Mouse (Mus musculus) stomach, embryonic 14.5 days (tissue): ENCODE data around the gene Nat9. TPM values are rescaled to one million over a fixed set of nuclear protein-coding genes. Genes with fewer than 3 reads are reported as not detected.

ENCODE experiments used
- ATAC-seq: fragments of 200-750 bp; cut with Nextera tagmentation; 2 replicates; pipeline ENCODE4 v1.8.0; 2017; ENCODE audit warnings: low read depth, moderate TSS enrichment; ENCODE audit not compliant: insufficient number of reproducible peaks, insufficient read depth, low FRiP score
- H3K27ac ChIP-seq: fragments of 300-500 bp; sonication (generic); 2 replicates; pipeline ENCODE4 v1.5.1; 2014; ENCODE audit warnings: mild to moderate bottlenecking, low read length, moderate library complexity, mixed read lengths
- H3K27me3 ChIP-seq: fragments of 300-500 bp; sonication (generic); 2 replicates; pipeline ENCODE4 v1.6.1; 2014; ENCODE audit warnings: low read length, control low read depth, mixed read lengths; ENCODE audit not compliant: control insufficient read depth, insufficient read depth
- H3K36me3 ChIP-seq: fragments of 300-500 bp; sonication (generic); 2 replicates; pipeline ENCODE4 v1.6.1; 2014; ENCODE audit warnings: mild to moderate bottlenecking, control low read depth, low read length, moderate library complexity, mixed read lengths; ENCODE audit not compliant: control insufficient read depth, insufficient read depth
- H3K4me1 ChIP-seq: fragments of 300-500 bp; sonication (generic); 2 replicates; pipeline ENCODE4 v1.6.1; 2014; ENCODE audit warnings: low read length, control low read depth, mixed read lengths; ENCODE audit not compliant: control insufficient read depth, insufficient read depth
- H3K4me2 ChIP-seq: fragments of 300-500 bp; sonication (generic); replicated peaks from 2 replicates; pipeline ENCODE4 v1.6.1; 2014; ENCODE audit warnings: low read depth, low read length, control low read depth
- H3K4me3 ChIP-seq: fragments of 300-500 bp; sonication (generic); 2 replicates; pipeline ENCODE4 v1.5.1; 2014; ENCODE audit warnings: low read depth, low read length, control low read depth
- H3K9ac ChIP-seq: fragments of 300-500 bp; sonication (generic); replicated peaks from 2 replicates; pipeline ENCODE4 v1.6.1; 2014; ENCODE audit warnings: low read depth, mild to moderate bottlenecking, control low read depth, low read length, moderate library complexity, mixed read lengths
- H3K9me3 ChIP-seq: fragments of 300-500 bp; sonication (generic); 2 replicates; pipeline ENCODE4 v1.6.1; 2016; ENCODE audit warnings: low read depth, low read length, control low read depth; ENCODE audit not compliant: control insufficient read depth
- WGBS: fragments of 180-500 bp; shearing (Covaris S2); extraction: QIAGEN DNeasy Blood & Tissue Kit; methylation state at CpG from one replicate; pipeline ENCODE4 v1.1.7; 2014; 5-methylcytosine and 5-hydroxymethylcytosine counted together
- polyA plus RNA-seq: library from polyadenylated mRNA; unstranded; fragments of >200 nt; fragmentation: Nextera tagmentation; extraction: Ambion mirVana; gene quantifications from 2 replicates; pipeline ENCODE4 v1.2.1, GENCODE M21; 2014

Nat9 gene
- 18.3 and 20.1 TPM in 2 replicates for polyA plus RNA-seq

DNA sequence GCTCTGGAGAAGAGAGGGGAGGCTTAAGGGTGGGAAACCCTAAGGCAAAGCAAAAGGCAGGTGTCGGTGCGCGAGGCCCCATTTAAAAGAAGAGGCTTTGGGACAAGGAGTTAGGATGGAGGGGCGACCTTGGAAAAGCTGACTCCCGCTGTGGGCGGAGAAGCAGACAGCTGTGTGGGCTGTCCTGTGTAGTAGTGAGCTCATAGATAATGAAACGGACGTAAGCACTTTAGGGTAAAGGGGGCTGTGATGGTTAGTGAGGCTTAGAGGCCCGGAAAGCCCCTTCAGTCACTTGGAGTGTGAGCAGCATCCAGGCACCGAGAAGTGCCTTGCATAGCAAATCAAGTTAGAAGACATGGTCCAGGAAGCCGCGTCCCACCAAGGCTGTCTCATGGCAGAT is at the start of gene Nat9:
Nat9 (minus strand) TSS at position 167 of the 400 bp plus-strand sequence.
- Histone ChIP-seq H3K27ac (peak within 1 kb of the TSS; percentile 58; the same call in 1 of the 2 replicates), H3K27me3 (no peaks in the 10 kb centered on the region), H3K9ac (peak within 1 kb of the TSS; percentile 43), H3K4me1 (peaks cover 12% of the 10 kb centered on the region), H3K9me3 (no peaks in the 10 kb centered on the region), H3K36me3 (no peaks in the 10 kb centered on the region), H3K4me3 (peak within 1 kb of the TSS; percentile 53), H3K4me2 (peak within 1 kb of the TSS; percentile 61)
- WGBS: 6% methylated on average over 12 of the region's 12 CpGs
- peak; percentile 2; the same call in 1 of the 2 replicates for ATAC-seq

- no peak overlapping the region for H3K27ac ChIP-seq
- no peak overlapping the region for H3K9ac ChIP-seq
- no peaks in the 10 kb centered on the region for H3K9me3 ChIP-seq
- H3K4me2 ChIP-seq: no peak overlapping the region
- no peak overlapping the region for H3K4me3 ChIP-seq
- H3K4me1 ChIP-seq: peaks cover 18% of the 10 kb centered on the region
- no peak for ATAC-seq
- H3K27me3 ChIP-seq: no peaks in the 10 kb centered on the region
- WGBS: 8% methylated on average over 5 of the region's 5 CpGs
- no peaks in the 10 kb centered on the region for H3K36me3 ChIP-seq
Measured at GRCm38 (mm10) chr11:115236570-115236969, 48.9 kb upstream of the Nat9 start.

DNA sequence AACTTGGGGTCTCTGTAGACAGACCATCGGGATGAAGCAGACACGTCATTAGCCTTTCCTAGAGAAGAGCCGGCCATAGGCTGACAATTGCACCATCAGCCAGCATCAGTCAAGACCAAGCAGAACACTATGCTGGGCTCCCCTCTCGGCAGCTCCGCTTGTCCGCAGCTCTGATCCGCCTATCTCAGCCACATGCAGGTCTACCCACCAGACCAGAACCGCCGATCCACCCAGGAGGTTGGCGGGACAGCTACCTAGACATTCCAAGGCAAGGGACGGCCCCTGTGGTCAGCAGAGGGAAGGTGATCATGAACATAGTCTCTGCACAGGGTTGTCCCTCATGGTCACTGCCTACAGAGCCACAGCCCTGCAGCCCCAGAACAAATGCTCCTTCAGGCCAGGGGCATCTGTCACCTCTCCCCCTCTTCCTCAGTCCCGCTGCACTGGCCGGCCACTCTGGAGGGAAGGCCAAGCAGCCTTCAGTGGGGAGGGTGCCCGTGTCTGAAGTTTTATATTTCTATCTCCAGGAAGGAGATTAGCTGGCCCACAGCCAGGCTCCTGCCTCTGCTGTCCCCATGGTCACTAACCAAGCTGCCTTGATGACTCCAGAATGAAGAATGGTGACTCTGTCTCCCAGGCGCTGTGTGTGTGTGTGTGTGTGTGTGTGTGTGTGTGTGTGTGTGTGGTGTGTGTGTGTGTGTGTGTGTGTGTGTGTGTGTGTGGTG is 46.8 kb upstream of the Nat9 start:
- Histone ChIP-seq H3K9ac (no peak overlapping the region), H3K27ac (no peak overlapping the region), H3K4me2 (no peak overlapping the region), H3K4me3 (no peak overlapping the region), H3K27me3 (no peaks in the 10 kb centered on the region), H3K36me3 (no peaks in the 10 kb centered on the region), H3K9me3 (no peaks in the 10 kb centered on the region), H3K4me1 (peaks cover 23% of the 10 kb centered on the region)
- 76% methylated on average over 15 of the region's 15 CpGs for WGBS
- ATAC-seq: no peak

DNA sequence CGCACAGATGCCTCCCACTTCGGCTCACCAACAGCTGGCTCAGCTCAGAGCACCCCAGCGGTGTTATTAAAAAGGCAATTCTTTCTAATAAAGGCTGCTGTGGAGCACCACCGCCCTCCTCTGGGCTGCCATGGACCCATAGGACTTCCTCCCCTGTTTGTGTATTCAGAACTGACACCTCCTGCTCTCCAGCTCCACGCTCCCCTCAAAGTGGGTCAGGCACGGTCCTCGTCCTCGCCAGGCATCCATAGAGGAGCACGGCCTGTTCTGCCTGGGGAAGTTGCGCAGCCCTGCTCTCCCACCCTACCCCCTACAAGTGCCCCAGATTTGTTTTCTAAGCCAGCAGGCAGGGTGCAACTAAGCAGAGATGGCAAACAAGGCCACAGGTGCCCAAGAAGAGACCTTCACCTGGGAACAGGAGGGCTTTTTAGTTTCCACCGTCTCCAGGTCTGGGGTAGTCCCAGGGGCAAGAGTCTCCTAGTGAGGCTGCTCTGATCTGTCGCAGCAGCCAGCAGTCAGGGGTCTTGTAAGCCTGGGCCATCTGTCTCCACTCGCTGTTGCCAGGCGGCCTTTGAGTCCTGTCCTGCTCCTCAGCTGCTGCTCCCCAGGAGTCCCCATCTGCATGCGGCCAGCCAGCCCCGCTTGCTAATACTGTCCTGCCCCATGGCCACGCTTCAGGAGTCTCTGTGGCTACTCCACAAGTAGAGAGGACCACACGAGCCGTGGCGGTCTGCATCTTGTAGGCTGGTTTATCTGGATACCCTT is 46.0 kb upstream of the Nat9 start:
- peaks cover 23% of the 10 kb centered on the region for H3K4me1 ChIP-seq
- no peaks in the 10 kb centered on the region for H3K36me3 ChIP-seq
- no peak overlapping the region for H3K27ac ChIP-seq
- no peak overlapping the region for H3K4me3 ChIP-seq
- WGBS: 58% methylated on average over 20 of the region's 20 CpGs
- no peak overlapping the region for H3K9ac ChIP-seq
- H3K9me3 ChIP-seq: no peaks in the 10 kb centered on the region
- H3K4me2 ChIP-seq: no peak overlapping the region
- ATAC-seq: no peak
- H3K27me3 ChIP-seq: no peaks in the 10 kb centered on the region

DNA sequence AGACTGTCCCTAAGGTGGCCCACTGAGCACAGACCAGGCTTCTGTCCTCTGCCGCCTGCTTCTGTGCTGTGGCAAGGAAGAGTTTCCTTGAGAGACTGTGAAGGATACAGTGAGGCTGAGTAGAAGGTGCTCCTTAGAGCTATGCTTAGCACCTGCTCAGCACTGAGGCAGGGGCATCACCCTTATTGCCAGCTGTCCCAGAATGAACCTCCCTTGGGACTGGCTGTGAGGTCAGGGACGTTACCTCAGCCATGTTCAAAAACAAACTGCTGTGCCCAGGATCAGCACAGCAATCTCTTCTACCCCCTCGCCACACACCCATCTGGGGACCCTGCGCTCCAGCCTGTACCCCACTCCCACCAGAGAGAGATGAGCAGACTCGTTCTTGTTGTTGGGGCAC is 45.2 kb upstream of the Nat9 start:
- ATAC-seq: no peak
- H3K4me1 ChIP-seq: peaks cover 23% of the 10 kb centered on the region

GRCm38 (mm10) chr11:115231924-115232323 is 44.3 kb upstream of the Nat9 start:
- no peaks in the 10 kb centered on the region for H3K36me3 ChIP-seq
- ATAC-seq: no peak
- no peaks in the 10 kb centered on the region for H3K9me3 ChIP-seq
- H3K27ac ChIP-seq: peak overlapping the region; percentile 52; the same call in 1 of the 2 replicates
- no peak overlapping the region for H3K4me2 ChIP-seq
- H3K4me1 ChIP-seq: peaks cover 23% of the 10 kb centered on the region
- H3K27me3 ChIP-seq: no peaks in the 10 kb centered on the region
- H3K9ac ChIP-seq: no peak overlapping the region
- no peak overlapping the region for H3K4me3 ChIP-seq
- WGBS: 43% methylated on average over 9 of the region's 9 CpGs

More for the DNA sequence above, 45.2 kb upstream of the Nat9 start:
- no peak overlapping the region for H3K9ac ChIP-seq
- no peak overlapping the region for H3K4me3 ChIP-seq
- H3K36me3 ChIP-seq: no peaks in the 10 kb centered on the region
- no peak overlapping the region for H3K27ac ChIP-seq
- H3K4me2 ChIP-seq: no peak overlapping the region
- WGBS: 77% methylated on average over 5 of the region's 5 CpGs
- no peaks in the 10 kb centered on the region for H3K9me3 ChIP-seq
- no peaks in the 10 kb centered on the region for H3K27me3 ChIP-seq

DNA sequence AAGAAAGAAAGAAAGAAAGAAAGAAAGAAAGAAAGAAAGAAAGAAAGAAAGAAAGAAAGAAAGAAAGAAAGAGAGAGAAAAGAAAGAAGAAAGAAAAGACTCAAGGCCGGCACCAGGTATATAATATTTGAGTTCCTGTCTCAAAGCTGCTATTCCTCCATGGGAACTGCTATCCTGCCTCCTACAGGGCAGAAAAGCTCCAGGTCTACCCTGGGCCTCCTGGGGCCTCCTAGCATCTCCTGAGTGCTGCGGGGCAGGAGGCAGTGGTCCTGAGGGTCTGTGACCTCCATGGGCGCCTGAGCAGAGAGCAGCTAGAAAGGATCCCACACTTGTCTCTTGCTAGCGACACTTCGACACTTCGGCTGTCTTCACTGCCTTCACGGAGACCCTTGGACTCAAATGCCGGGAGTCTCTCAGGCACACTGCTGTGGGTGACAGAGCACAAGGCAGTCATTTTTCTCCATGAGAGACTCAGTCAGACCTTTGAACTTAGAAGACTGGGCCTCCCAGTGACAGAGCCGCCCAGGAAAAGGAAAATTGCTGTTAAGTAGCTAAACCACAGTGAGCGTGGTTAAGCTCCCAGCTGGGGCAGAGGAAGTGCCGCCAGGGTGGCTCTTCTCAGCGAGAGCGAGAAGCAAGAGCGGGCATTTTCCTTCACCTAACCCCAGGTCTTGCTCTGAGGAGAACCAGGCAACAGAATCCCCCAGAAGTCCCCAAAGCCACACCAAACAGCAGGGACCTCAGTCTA is 43.7 kb upstream of the Nat9 start:
- H3K4me2 ChIP-seq: 0 out of 2 replicates have a peak overlapping the region, but pooled peaks have one; percentile 5
- ATAC-seq: no peak

More for the DNA sequence above, 43.7 kb upstream of the Nat9 start:
- no peak overlapping the region for H3K4me3 ChIP-seq
- peak overlapping the region; percentile 52; the same call in 1 of the 2 replicates for H3K27ac ChIP-seq
- no peak overlapping the region for H3K9ac ChIP-seq
- peaks cover 20% of the 10 kb centered on the region for H3K4me1 ChIP-seq
- H3K36me3 ChIP-seq: no peaks in the 10 kb centered on the region
- no peaks in the 10 kb centered on the region for H3K27me3 ChIP-seq
- H3K9me3 ChIP-seq: no peaks in the 10 kb centered on the region
- 43% methylated on average over 14 of the region's 14 CpGs for WGBS
